Mouse (Mus musculus) cerebellum, adult 2 months (tissue): ENCODE measurements around the gene Dot1l.

Source experiments
- CTCF ChIP-seq: fragments of 200-500 bp; IDR thresholded peaks from 2 replicates; pipeline ENCODE4 v1.5.1; 2011; ENCODE audit warnings: low read depth, mild to moderate bottlenecking, control low read depth, low read length, moderate library complexity, borderline replicate concordance; ENCODE audit not compliant: insufficient read depth
- POLR2A ChIP-seq: fragments of 200-500 bp; IDR thresholded peaks from 2 replicates; pipeline ENCODE4 v1.6.1; 2011; ENCODE audit warnings: low read length, control low read depth, borderline replicate concordance; ENCODE audit not compliant: insufficient read depth

- no peak for TF ChIP-seq CTCF
- no peak for TF ChIP-seq POLR2A
Observed at GRCm38 (mm10) chr10:80814800-80815199, 59.8 kb downstream of the Dot1l start.
